Mouse (Mus musculus) CH12.LX (cell line): Measurements from ENCODE around the gene Rmnd1. TPM values are rescaled to one million over a fixed set of nuclear protein-coding genes. Genes with fewer than 3 reads are reported as not detected.

Experiments
- DNase-seq: peaks from one replicate; pipeline ENCODE4 v3.0.0-alpha.2; 2013; ENCODE audit errors: extremely low read depth
- H3K27ac ChIP-seq: 2 replicates; pipeline ENCODE4 v1.5.1; 2012; ENCODE audit warnings: low read depth, mild to moderate bottlenecking, control low read depth, moderate library complexity; ENCODE audit not compliant: insufficient read depth
- H3K27me3 ChIP-seq: replicated peaks from 2 replicates; pipeline ENCODE3; 2012; ENCODE audit warnings: inconsistent platforms
- H3K36me3 ChIP-seq, 2 experiments: replicated peaks in 1 of 2; 2 replicates each; pipeline versions ENCODE3 to v1.6.1; 2012; ENCODE audit warnings: inconsistent platforms in 1 of 2, low read length in 1 of 2, mild to moderate bottlenecking in 1 of 2, mixed read lengths in 1 of 2, moderate library complexity in 1 of 2; ENCODE audit not compliant: control insufficient read depth in 1 of 2, insufficient read depth in 1 of 2
- H3K4me1 ChIP-seq, 2 experiments: 2 replicates each; pipeline ENCODE4 v1.6.1; 2012; ENCODE audit warnings: inconsistent platforms in 1 of 2, moderate library complexity in 1 of 2; ENCODE audit not compliant: insufficient read depth in 2 of 2, control insufficient read depth in 1 of 2
- H3K4me2 ChIP-seq: 2 replicates; pipeline ENCODE4 v1.6.1; 2012; ENCODE audit warnings: low read depth, mild to moderate bottlenecking, control low read depth; ENCODE audit not compliant: poor library complexity, insufficient read depth, severe bottlenecking
- H3K4me3 ChIP-seq, 3 experiments: fragments of 150-350 bp in 1 of 3; sonication (generic) in 1 of 3; replicated peaks in 1 of 3; 2 replicates each; pipeline versions ENCODE3 to v1.5.1; 2011 to 2012; ENCODE audit warnings: low read depth in 2 of 3, low read length in 2 of 3, mild to moderate bottlenecking in 2 of 3, moderate library complexity in 2 of 3, control low read depth in 1 of 3, improper control_type of control experiment in 1 of 3, inconsistent platforms in 1 of 3, mixed read lengths in 1 of 3; ENCODE audit not compliant: poor library complexity in 1 of 3
- H3K79me2 ChIP-seq: replicated peaks from 2 replicates; pipeline ENCODE4 v1.6.1; 2012; ENCODE audit warnings: mild to moderate bottlenecking, moderate library complexity; ENCODE audit not compliant: control insufficient read depth, poor library complexity, insufficient read depth, severe bottlenecking; ENCODE audit errors: extremely low read depth
- H3K9ac ChIP-seq: 2 replicates; pipeline ENCODE4 v1.6.1; 2012; ENCODE audit warnings: low read depth, mild to moderate bottlenecking, control low read depth, moderate library complexity; ENCODE audit not compliant: insufficient read depth
- H3K9me3 ChIP-seq: replicated peaks from 2 replicates; pipeline ENCODE3; 2012; ENCODE audit warnings: low read length, inconsistent platforms, mixed read lengths
- CHD2 ChIP-seq: IDR thresholded peaks from 2 replicates; pipeline ENCODE4 v1.6.1; 2011; ENCODE audit warnings: low read length, improper control_type of control experiment
- CTCF ChIP-seq, 2 experiments: IDR thresholded peaks in 1 of 2; conservative IDR thresholded peaks in 1 of 2; 2 replicates each; pipeline ENCODE4 v1.5.1; 2011 to 2012; ENCODE audit warnings: low read depth in 2 of 2, low read length in 2 of 2, improper control_type of control experiment in 1 of 2, inconsistent platforms in 1 of 2, mild to moderate bottlenecking in 1 of 2, moderate library complexity in 1 of 2
- ELF1 ChIP-seq: IDR thresholded peaks from 2 replicates; pipeline ENCODE4 v1.6.1; 2014; ENCODE audit warnings: low read depth, mild to moderate bottlenecking, inconsistent platforms, low read length, improper control_type of control experiment
- ETS1 ChIP-seq: conservative IDR thresholded peaks from 2 replicates; pipeline ENCODE4 v1.6.1; 2012; ENCODE audit warnings: low read depth, mild to moderate bottlenecking, inconsistent platforms, low read length, improper control_type of control experiment, moderate library complexity
- HCFC1 ChIP-seq: IDR thresholded peaks from 2 replicates; pipeline ENCODE4 v1.6.1; 2012; ENCODE audit warnings: low read depth, mild to moderate bottlenecking, inconsistent platforms, low read length, improper control_type of control experiment
- IRF4 ChIP-seq: IDR thresholded peaks from 2 replicates; pipeline ENCODE4 v1.6.1; 2014; ENCODE audit warnings: low read depth, mild to moderate bottlenecking, inconsistent platforms, low read length, improper control_type of control experiment
- JUND ChIP-seq: conservative IDR thresholded peaks from 2 replicates; pipeline ENCODE4 v1.6.1; 2011; ENCODE audit warnings: low read depth, low read length, improper control_type of control experiment
- KAT2A ChIP-seq: IDR thresholded peaks from 2 replicates; pipeline ENCODE4 v1.6.1; 2012; ENCODE audit warnings: low read length, improper control_type of control experiment, inconsistent platforms; ENCODE audit not compliant: insufficient replicate concordance
- MAFK ChIP-seq: IDR thresholded peaks from 2 replicates; pipeline ENCODE4 v1.6.1; 2011; ENCODE audit warnings: low read length, improper control_type of control experiment; ENCODE audit not compliant: insufficient replicate concordance
- MAX ChIP-seq: IDR thresholded peaks from 2 replicates; pipeline ENCODE4 v1.6.1; 2011; ENCODE audit warnings: low read length, improper control_type of control experiment
- MAZ ChIP-seq: IDR thresholded peaks from 2 replicates; pipeline ENCODE4 v1.6.1; 2012; ENCODE audit warnings: low read depth, mild to moderate bottlenecking, inconsistent platforms, low read length, improper control_type of control experiment, moderate library complexity
- MEF2A ChIP-seq: IDR thresholded peaks from 2 replicates; pipeline ENCODE4 v1.6.1; 2014; ENCODE audit warnings: low read depth, mild to moderate bottlenecking, inconsistent platforms, low read length, improper control_type of control experiment, borderline replicate concordance
- MXI1 ChIP-seq: IDR thresholded peaks from 2 replicates; pipeline ENCODE4 v1.6.1; 2011; ENCODE audit warnings: mild to moderate bottlenecking, low read depth, low read length, improper control_type of control experiment
- MYC ChIP-seq: IDR thresholded peaks from 2 replicates; pipeline ENCODE4 v1.6.1; 2011; ENCODE audit warnings: low read depth, mild to moderate bottlenecking, improper control_type of control experiment, low read length
- NELFE ChIP-seq: IDR thresholded peaks from 2 replicates; pipeline ENCODE4 v1.6.1; 2011; ENCODE audit warnings: low read depth, low read length, improper control_type of control experiment
- NRF1 ChIP-seq: IDR thresholded peaks from 2 replicates; pipeline ENCODE4 v1.6.1; 2014; ENCODE audit warnings: low read depth, mild to moderate bottlenecking, inconsistent platforms, low read length, improper control_type of control experiment, moderate library complexity
- POLR2A ChIP-seq: IDR thresholded peaks from 2 replicates; pipeline ENCODE4 v1.6.1; 2011; ENCODE audit warnings: low read depth, mild to moderate bottlenecking, improper control_type of control experiment, low read length
- RAD21 ChIP-seq: IDR thresholded peaks from 2 replicates; pipeline ENCODE4 v1.6.1; 2011; ENCODE audit warnings: low read depth, mild to moderate bottlenecking, low read length, improper control_type of control experiment, moderate library complexity
- SIN3A ChIP-seq: IDR thresholded peaks from 2 replicates; pipeline ENCODE4 v1.6.1; 2012; ENCODE audit warnings: low read length, improper control_type of control experiment, inconsistent platforms
- TBP ChIP-seq: conservative IDR thresholded peaks from 2 replicates; pipeline ENCODE4 v1.6.1; 2011; ENCODE audit warnings: low read depth, low read length, improper control_type of control experiment
- UBTF ChIP-seq: IDR thresholded peaks from 2 replicates; pipeline ENCODE4 v1.6.1; 2012; ENCODE audit warnings: low read depth, mild to moderate bottlenecking, inconsistent platforms, low read length, improper control_type of control experiment, moderate library complexity
- USF1 ChIP-seq: IDR thresholded peaks from 2 replicates; pipeline ENCODE4 v1.6.1; 2014; ENCODE audit warnings: low read depth, mild to moderate bottlenecking, inconsistent platforms, low read length, improper control_type of control experiment
- ZC3H11A ChIP-seq: IDR thresholded peaks from 2 replicates; pipeline ENCODE4 v1.6.1; 2012; ENCODE audit warnings: low read depth, mild to moderate bottlenecking, inconsistent platforms, low read length, improper control_type of control experiment
- ZKSCAN1 ChIP-seq: IDR thresholded peaks from 2 replicates; pipeline ENCODE4 v1.6.1; 2012; ENCODE audit warnings: low read depth, inconsistent platforms, low read length, improper control_type of control experiment, borderline replicate concordance
- ZNF384 ChIP-seq: IDR thresholded peaks from 2 replicates; pipeline ENCODE4 v1.6.1; 2012; ENCODE audit warnings: low read depth, low read length, improper control_type of control experiment, inconsistent platforms
- dilution Hi-C: fragments of 300-500 bp; cut with MboI; formaldehyde crosslinking; loops from 2 replicates; pipeline ENCODE4 v1.14.3; 2020; ENCODE audit warnings: low sequenced_read_pairs; ENCODE audit not compliant: extremely low pct_unique_long_range_greater_than_20kb, extremely low pct_ligation_motif_present
- in situ Hi-C: fragments of 300-500 bp; cut with MboI; formaldehyde crosslinking; loops from 3 replicates; pipeline ENCODE4 v1.14.3; 2019; ENCODE audit warnings: low sequenced_read_pairs, low pct_ligation_motif_present, low pct_unique_long_range_greater_than_20kb, mixed read lengths
- polyA plus RNA-seq: library from polyadenylated mRNA; unstranded; fragments of >175 nt; gene quantifications from 2 replicates; pipeline ENCODE4 v1.2.1, GENCODE M21; 2012; ENCODE audit warnings: low read depth; ENCODE audit not compliant: insufficient read length
- total RNA-seq, 2 experiments: library from RNA; depleted of rRNA; stranded (reverse); fragments of 300-350 nt in 1 of 2; fragments of >200 nt in 1 of 2; gene quantifications; 2 replicates each; pipeline ENCODE4 v1.2.3; 2012 to 2014

Rmnd1 gene
- total and polyA plus RNA-seq, 3 experiments = 29.1 to 44.4 (median 43.6) TPM

DNA sequence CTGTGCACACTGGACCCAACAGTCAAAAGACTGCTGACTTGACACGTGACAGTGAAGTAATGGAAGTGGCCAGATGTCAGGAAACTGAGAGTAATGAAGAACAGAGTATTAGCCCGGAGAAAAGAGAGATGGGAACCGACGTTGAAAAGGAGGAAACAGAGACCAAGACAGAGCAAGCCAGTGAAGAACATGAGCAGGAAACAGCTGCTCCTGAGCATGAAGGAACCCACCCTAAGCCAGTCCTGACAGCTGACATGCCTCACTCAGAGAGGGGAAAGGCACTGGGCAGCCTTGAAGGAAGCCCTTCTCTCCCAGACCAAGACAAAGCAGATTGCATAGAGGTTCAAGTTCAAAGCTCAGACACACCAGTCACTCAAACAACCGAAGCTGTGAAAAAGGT lies 75.5 kb downstream of the Rmnd1 start:
- in situ Hi-C loops = no loop called here
- Histone ChIP-seq H3K36me3 (peaks cover 0 to 9% of the 10 kb centered on the region in 2 experiments), H3K4me2 (no peak overlapping the region), H3K4me3 (no peak overlapping the region), H3K9ac (no peak overlapping the region), H3K27me3 (no peaks in the 10 kb centered on the region), H3K27ac (no peak overlapping the region), H3K4me1 (no peaks in the 10 kb centered on the region), H3K79me2 (no peaks in the 10 kb centered on the region), H3K9me3 (peaks cover 2% of the 10 kb centered on the region)
- dilution Hi-C loops = no loop called here
- TF ChIP-seq NELFE (no peak), ELF1 (no peak), CHD2 (no peak), MYC (no peak), MAZ (no peak), NRF1 (no peak), JUND (no peak), KAT2A (no peak), ZNF384 (no peak), MEF2A (no peak), POLR2A (no peak), MAFK (no peak), CTCF (conservative IDR thresholded peaks at IDR 0.05 in 1 of 2, IDR thresholded peaks at IDR 0.05 in 1 of 2; ENCODE audit: low read depth in 2 of 2, low read length in 2 of 2) (no peak)
- no peak for DNase-seq

GRCm38 (mm10) chr10:4355882-4356451 lies 76.2 kb downstream of the Rmnd1 start:
- Histone ChIP-seq H3K4me1 (no peaks in the 10 kb centered on the region), H3K79me2 (no peaks in the 10 kb centered on the region), H3K36me3 (peaks cover 0 to 9% of the 10 kb centered on the region in 2 experiments), H3K4me3 (no peak overlapping the region), H3K4me2 (no peak overlapping the region), H3K27me3 (no peaks in the 10 kb centered on the region), H3K27ac (no peak overlapping the region), H3K9me3 (no peaks in the 10 kb centered on the region), H3K9ac (no peak overlapping the region)
- dilution Hi-C loops (no loop called here), in situ Hi-C loops (no loop called here)
- DNase-seq = no peak
- TF ChIP-seq MAX = no peak
- no peak for TF ChIP-seq ETS1
- no peak for TF ChIP-seq ZKSCAN1
- TF ChIP-seq UBTF = no peak
- no peak for TF ChIP-seq RAD21
- TF ChIP-seq USF1 = no peak
- TF ChIP-seq SIN3A = no peak
- no peak for TF ChIP-seq ZC3H11A
- no peak for TF ChIP-seq IRF4
- TF ChIP-seq MYC = no peak
- no peak for TF ChIP-seq MEF2A
- TF ChIP-seq MAZ = no peak
- no peak for TF ChIP-seq TBP
- TF ChIP-seq NELFE = no peak
- no peak for TF ChIP-seq ELF1
- no peak for TF ChIP-seq MXI1
- no peak for TF ChIP-seq HCFC1
